Mouse (Mus musculus) ES-Bruce4 (cell line): ENCODE measurements around the gene Cebpb.

Experiments used
- CTCF ChIP-seq: IDR thresholded peaks from one replicate; pipeline ENCODE4 v1.8.1; 2011; ENCODE audit warnings: low read depth, low read length
- POLR2A ChIP-seq: IDR thresholded peaks from one replicate; pipeline ENCODE4 v1.8.1; 2011; ENCODE audit warnings: low read length; ENCODE audit not compliant: insufficient read depth

- no peak for TF ChIP-seq CTCF
- TF ChIP-seq POLR2A = no peak
Measured at GRCm38 (mm10) chr2:167701472-167701871, 12.8 kb downstream of the Cebpb start.
